Mouse (Mus musculus): Measurements from ENCODE around the gene Ift140.
"Not testable (repeated sequence)": the region's sequence is repeated elsewhere in the genome, so short reads cannot be mapped to it uniquely, and the experiment has no call there.

Gene Ift140

GRCm38 (mm10) chr17:25120406-25120805 lies 104.5 kb downstream of the Ift140 start, which contains the start of gene Ptx4:
Gene Ptx4 (plus strand): TSS chr17:25120760.
- DNase-seq, result peak; percentile 95

DNA sequence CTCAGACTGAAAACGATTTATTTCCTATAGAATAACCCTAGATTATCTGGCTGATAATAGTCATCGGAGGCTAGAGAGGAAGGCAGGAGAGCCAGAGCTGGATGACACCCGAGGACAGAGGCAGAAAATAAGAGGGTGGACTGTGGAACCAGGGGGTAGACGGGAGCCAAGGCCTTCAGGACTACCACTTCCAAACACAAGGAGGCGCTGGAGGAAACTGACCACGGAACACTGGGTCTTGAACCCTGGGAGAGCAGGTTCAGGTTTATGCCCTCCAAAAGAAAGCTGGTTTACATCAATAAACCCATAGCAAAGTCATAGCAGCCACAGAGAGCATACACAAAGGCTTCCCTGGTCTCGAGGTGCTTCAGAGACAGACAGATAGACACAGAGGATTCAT lies 108.1 kb downstream of the Ift140 start:
- DNase-seq, result no peak

DNA sequence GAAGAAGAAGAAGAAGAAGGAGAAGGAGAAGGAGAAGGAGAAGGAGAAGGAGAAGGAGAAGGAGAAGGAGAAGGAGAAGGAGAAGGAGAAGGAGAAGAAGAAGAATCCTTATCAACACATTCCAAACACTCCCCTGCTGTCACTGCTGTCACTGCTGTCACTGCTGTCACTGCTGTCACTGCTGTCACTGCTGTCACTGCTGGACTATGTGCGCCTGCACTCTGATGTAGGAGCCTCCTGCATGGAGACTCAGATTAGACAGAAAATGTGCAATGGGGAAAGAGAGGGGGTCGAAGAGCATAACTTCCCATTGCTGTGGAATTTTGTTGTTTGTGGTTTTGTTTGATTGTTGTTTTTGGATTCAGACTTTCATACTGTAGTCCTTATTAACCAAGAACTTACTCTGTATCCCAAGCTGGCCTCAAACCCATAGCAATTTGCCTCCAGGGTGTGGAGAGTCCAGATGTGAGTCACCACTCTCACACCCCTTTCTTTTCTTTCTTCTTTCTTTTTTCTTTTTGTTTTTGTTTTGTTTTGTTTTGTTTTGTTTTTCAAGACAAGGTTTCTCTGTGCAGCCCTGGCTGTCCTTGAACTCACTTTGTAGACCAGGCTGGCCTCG lies 109.7 kb downstream of the Ift140 start:
- not testable (repeated sequence) for DNase-seq

- peak; percentile 91 for DNase-seq
These were observed 111.2 kb downstream of the Ift140 start for GRCm38 (mm10) chr17:25127079-25127478.

GRCm38 (mm10) chr17:25127681-25128080 lies 111.8 kb downstream of the Ift140 start:
- DNase-seq, result no peak

GRCm38 (mm10) chr17:25130060-25130459 lies 114.2 kb downstream of the Ift140 start:
- DNase-seq, result no peak

DNA sequence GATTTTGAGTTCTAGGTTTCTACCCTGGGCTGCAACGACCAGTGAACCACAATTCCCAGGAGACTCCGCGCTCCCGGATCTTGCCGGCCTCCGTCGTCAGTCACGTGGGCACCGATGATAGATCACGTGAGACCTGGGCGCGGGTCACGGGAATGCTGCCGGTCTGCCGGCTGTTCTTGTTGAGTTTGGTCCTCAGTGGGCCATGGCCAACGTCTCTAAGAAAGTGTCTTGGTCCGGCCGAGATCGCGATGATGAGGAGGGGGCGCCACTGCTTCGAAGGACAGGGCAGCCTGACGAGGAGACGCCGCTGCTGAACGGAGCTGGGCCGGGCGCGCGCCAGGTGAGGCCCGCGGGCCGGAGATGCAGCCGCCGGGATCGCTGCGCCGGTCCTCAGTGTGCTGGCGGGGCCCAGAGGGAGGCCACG lies 117.4 kb downstream of the Ift140 start, which contains the start of gene Clcn7:
Gene Clcn7 (plus strand): TSS at position 117 of the 424 bp plus-strand sequence.
- peak; percentile 99 for DNase-seq

- no peak for DNase-seq
These were observed 119.7 kb downstream of the Ift140 start for GRCm38 (mm10) chr17:25135622-25136021.

- no peak for DNase-seq
These were observed 122.9 kb downstream of the Ift140 start for GRCm38 (mm10) chr17:25138803-25139202.

- no peak for DNase-seq
These were observed 124.1 kb downstream of the Ift140 start for GRCm38 (mm10) chr17:25139960-25140359.

Measured in heart, adult 11 months (tissue).